Mouse (Mus musculus) CD4-positive, CD25-positive, alpha-beta regulatory T cell, adult 2 months (primary cell): ENCODE data around the gene Wnt9b.

Source experiments
- DNase-seq: peaks from one replicate; pipeline ENCODE4 v3.0.0-alpha.2; 2012; ENCODE audit warnings: low read depth, low spot score

Gene Wnt9b

DNA sequence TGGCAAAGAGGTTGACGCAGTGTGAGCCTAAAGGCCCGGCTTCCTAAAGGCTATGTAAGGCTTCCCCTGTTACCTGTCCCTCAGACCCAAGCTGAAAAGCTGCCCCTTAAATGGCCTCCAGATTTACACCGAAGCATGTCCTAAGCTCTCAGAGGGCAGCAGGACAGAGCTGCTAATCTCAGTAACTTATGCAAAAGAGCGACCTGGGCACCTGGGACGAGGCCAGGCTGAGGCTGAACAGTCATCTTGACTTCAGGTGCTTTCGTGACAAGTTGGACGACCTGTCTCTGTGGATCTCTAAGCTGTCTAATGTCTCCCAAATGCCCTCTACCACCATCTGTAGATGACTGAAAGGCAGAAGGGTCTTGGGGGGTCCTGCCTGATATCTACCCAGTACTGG is 17.3 kb downstream of the Wnt9b start:
- no peak for DNase-seq

DNA sequence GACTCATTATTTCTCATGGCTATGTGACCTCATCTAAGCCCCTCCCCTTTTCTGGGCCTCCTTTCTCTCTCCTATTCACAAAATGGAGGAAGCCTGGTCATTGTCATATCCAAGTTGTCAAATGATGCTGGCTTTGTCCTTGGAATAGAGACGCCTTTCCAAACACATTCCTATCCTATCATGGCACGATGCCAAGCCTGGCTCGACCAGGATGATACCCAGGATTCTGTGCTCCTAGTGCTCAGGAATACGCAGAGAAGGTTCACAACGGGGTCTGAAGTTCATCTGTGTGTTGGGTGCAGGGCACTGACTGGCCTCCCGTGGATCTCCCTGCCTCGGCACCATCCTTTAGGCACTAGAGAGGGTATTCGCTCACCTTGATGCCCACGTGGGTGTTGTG is 18.0 kb downstream of the Wnt9b start:
- DNase-seq, result no peak

DNA sequence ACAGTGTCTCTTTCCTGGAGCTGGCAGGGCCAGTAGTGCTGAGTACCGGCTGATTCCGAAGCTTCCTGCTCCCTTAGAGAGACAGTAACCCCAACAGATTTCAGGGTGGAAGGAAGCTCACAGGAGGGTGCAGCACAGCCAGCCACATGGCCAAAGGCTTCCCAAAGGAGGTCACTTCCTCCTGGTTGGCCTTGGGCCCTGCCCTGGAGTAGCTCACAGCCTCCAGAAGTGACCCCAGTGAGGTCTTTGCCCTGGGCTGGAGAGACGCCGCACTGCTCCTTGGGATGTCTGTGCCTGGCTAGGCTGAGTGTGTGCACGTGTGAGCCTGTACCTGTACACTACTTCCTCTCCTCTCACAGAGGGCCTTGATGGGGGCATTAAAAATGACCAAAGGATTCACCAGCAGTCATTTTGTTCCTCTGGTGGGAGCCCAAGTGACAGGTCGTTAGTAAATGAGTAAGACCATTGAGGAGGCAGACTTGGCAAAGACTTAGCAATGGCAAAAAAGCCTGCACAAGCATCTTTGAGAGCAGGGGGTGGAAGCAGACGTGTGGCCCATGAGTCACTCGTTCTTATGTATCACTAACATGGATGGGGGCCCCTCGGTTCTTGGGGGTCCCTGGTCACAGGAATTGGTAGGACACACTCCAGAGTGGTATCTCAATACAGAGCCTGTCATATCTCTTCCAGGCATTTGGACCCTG is 20.2 kb downstream of the Wnt9b start:
- no peak for DNase-seq

DNA sequence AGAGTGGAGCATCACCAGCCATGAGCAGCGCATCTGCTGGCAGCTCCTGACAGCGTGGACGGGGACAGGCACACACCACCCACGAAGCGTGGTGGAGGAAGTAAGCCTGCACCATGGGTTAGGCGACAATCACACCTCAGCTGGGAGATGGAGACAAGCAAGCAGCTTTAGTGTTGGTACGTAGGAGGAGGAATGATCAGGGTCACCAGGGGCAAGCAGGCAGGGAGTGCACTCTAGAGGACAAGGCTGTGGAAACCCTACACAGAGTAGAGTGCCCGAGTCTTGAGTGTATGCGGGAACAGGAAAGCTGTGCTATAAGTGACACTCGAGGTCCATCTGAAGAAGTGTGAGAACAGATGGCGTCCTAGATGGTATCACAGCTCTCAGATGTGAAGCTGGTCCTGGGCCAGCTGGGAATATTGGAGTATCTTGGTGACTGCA is 25.3 kb downstream of the Wnt9b start:
- no peak for DNase-seq

DNA sequence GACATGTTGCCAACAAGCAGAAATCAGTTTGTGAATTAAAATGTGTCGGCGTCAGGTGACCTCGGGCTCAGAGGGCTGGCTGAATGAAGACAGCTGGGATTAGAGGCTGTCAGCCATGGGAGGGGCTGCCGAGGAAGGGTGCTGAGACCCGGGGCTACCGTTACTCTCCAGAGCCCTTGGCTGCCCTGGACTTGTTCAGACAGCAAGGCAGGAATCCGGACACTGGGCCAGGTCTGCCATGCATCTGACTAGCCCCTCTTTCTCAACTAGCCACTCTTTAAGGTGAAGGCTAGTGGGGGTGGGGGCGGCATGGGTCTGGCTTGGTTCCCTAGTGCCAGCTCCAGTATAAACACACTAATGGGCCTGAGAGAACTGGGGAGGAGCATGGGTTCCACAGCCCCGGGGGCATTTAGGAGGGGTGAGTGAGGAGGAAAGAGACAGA is 27.6 kb downstream of the Wnt9b start:
- DNase-seq, result no peak

DNA sequence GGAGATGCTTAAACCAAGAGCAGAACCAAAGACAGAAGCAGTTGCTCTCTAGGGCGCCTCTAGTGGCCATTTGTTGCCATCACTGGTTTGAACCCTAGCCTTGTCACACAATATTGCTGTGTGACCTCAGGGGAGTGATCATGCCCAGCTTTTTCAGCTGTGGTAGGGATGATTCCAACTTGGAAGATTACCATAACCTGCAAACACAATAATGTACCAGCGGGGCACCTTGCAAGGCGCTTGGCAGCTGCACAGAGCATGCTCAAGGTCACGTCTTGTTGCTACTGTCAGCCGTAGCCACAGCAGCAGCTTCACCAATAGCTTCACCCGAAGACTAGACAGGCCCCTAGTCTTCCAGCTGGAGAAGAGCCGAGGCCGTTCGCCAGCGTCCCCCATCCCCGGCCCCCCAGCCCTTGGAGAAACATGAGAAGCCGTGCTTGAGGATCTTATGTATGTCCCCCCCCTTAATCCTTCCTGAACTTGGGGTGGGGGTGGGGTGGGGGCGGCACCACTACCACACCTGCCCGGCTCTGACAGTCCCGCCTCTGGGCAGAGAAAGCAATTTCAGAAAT is 28.1 kb downstream of the Wnt9b start:
- peak; percentile 40 for DNase-seq

DNA sequence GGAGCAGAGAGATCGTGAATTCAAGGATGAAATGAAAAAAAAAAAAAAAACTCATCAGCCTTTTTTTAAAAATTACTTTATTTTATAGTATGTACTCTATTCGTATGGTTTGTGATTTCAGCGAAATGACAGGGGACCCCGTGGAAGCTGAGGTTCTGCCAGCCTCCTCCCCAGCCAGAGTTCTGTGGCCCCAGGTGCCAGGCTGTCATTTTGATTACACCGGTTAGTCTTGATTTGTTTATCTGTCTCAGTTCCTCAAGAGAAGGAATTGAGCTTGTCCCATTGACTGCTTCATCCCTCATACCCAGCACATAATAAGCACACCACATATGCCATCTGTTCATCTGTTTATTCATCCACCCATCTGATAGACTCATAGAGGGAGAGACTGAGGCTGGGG is 30.2 kb downstream of the Wnt9b start:
- DNase-seq, result no peak

DNA sequence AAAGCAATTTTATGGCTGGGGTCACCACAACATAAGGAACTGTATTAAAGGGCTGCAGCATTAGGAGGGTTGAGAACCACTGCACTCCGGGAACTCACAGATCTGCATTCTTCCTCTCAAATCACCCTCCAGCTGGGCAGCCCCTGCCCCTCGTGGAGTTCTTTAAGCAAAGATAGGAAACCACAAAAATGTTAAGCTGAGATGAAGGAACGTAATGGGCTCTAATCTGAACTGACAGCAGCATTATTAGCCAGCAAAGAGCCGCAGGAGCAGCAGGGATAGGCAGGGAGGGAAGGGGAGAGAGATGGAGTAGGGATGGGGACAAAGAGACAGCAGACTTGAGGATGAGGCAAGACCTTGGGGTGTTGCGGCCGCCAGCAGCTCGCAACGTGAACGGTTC is 32.6 kb downstream of the Wnt9b start:
- DNase-seq, result no peak

DNA sequence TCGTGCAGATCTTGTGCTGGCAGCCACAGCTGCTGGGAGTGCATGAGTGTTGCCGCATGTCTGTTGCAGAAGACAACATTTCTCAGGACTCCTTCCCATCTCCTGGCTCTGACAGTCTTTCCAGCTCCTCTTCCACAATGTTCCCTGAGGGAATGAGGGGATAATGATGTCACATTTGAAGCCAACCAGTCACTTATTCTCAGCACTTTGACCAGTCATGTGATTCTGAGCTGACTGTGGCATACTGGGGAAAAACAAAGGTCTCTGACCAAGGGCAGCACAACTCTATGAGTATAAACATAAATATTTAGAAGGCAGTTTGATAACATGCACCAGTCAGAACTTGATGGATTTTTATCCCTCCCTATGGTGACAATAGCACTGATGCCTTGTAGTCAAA is 35.5 kb downstream of the Wnt9b start:
- no peak for DNase-seq

DNA sequence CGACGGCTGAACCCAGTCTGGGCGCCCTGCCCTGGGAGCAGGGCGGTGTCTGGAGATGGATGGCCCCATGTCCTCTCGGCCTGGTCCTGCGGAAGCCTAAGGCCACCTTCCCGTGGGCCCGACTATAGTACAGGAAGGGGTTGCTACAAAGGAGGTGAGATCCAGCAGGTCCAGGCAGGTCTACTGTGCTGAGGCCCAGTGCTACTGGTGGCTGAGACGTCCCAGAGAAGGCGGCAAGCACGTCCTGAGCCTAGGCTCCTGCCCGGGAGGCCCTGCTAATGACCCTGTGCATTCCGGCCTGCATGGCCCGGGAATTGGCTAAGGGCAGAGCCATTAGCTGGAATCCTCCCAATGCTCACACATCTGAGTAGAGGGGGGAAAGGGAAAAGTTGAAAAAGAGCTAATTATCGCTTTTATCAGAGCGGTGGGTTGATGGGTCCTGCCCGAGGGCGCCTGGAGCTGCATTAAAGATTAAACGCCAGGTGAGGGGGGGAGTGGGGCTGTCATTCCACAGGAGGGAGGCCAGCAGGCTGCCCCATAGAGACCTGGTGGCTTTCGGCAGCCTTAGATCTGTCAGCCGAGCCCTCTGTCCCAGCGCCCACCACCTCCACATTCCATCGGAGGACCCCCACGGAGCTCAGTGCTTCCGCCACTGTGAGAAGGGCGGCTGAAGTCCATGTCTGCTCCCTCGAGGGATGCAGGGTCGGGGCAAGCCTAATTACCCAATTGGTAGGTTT is 37.6 kb downstream of the Wnt9b start:
- DNase-seq, result no peak

DNA sequence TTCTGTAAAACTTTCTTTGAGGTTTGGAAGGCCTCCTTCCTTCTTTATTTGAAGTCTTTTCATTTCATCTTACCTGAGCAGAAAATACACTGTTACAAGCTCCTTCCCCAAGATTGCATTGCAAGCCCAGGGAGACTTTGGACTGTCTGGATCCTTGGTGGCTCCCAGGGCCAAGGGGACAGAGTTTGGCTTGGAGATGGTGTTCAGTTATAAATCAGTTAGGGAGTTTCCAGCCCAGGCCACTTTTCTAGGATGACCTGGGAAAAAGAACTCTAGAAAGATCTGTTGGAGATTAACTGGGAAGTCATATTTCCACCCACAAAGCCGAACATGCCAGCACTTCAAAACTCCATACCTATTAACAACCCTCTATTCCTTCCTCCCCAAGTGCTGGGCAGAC is 39.6 kb downstream of the Wnt9b start:
- no peak for DNase-seq

DNA sequence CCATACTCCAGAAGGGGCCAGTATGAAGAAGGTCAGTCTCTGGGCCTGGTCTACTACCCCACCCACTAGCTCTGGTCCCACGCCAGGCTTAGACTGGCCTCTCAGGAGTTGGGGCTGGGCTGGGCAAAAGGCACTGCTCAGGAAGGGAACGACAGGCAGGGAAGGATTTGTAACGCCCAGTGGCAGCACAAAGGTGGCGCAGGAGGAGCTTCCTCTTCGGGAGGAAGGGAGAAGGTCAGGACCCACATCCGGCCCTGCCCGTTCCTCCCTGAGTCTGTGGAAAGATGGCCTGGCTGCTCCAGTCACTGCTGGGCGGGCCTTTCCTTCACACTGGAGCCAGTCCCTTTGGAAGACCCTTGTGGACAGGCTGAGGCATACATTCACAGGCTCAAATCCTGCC is 42.6 kb downstream of the Wnt9b start:
- no peak for DNase-seq

DNA sequence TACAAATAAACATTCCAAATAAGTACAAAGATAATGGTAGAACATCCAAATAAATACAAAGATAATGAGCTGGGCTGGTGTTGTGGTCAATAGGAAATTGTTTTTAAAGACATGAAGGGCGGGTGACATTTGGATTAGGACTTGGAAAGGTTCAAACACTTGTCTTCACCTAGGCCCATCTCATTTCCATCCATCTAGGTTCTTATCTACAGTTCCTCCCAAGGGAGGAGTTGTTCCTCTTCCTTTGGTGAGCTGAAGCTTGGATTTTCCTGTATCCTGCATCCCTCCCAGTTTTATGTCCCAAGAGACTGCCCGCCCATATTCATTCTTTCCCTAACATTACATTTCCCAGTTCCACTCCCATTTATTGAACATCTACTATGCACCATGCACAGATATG is 51.4 kb downstream of the Wnt9b start:
- DNase-seq, result no peak

DNA sequence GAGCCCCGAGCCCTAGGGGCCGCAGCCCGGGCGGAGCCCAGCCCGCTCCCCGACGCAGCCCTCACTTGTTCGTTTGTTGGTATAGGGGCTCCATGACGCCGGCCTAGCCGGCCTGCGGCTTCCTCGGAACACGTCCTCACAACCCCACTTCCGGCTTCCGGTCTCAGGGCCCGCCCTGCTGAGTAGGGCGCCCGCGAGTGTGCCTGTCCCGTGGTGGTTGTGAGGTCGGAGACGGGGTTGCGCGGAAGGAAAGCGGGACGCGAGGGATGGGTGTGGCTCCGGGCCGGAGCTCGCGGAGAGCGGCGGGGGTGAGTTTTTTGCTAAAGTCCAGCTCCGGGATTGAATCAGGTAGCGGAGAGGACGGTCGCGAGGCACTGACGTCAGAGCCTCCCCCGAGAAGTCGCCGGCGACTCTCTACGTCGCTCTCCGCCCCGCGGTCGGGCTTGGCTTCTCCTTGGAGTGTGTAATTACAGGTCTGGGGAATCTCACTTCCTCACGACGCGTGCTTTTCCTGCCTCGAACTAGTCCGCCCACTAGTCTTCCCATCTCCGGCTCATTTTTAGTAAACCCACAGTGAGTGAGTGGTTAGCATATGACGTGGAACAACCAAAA is 52.0 kb downstream of the Wnt9b start, which contains the start of gene Gosr2:
Gosr2 (minus strand) TSS at position 334 of the 612 bp plus-strand sequence.
- peak; percentile 94 for DNase-seq

DNA sequence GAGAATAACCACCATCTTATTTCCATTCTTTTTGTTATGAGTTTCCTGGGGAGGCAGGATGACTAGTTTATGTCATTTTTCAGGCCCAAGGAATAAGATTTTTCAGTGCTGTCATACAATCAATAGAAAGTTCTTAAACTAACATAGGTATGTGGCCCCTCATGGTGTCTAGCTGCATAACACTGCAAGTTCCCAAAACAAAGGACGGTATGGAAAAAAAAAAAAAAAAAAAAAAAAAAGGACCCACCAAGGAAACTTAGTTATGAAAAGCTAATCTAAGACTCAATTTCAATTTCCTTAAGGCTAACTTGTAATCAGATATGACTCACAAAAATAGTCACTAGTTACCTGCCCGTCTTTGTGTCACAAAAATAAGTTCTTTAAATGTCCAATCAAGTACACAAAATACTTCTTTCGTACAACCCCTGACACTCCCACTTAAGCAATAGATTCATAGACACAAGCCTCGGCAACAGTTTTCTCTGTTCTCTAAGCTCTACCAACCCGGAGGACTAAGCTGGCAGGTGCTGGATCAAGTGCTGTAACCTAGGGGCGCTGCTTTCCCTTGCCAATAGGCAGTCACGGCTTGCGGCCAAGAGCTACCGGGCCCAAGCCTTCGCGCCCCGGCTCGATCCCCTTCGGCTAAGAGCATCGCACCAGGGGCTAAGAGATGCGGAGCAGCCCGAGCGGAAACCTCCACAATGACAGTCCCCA is 52.6 kb downstream of the Wnt9b start:
- DNase-seq, result no peak

DNA sequence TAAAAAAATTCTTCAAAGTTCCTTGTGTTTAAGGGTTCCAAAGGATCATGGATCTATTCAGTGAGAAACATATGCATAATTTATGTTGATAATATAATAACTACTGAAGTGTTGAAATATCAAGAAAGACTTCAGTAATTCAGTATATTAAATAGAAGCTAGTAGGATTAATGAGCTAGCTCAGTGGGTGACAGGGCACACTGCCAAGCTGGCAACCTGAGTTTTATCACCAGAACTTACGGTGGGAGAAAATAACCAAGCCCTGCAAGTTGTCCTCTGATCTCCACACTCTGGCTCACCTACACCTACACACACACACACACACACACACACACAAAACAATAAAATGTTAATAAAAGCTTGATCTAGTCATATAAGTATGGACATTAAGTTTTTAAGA is 56.4 kb downstream of the Wnt9b start:
- DNase-seq, result no peak

DNA sequence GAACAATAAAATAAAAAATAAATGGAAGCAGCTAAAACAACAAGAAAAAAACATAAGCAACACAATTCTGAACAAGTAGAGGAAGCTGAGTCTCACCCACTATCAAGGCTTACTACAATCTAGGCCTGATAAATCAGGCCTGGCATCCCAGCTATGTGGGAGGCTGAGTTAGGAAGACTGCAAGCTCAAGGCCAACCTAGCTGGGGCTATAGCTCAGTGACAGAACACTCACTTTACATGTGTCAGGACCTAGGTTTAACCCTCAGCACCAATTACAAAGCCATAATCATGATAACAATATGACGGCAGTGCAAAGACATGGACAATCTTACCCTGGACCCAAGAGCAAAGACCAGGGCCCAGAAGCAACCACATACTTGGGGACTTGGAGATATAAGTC is 58.6 kb downstream of the Wnt9b start:
- no peak for DNase-seq

DNA sequence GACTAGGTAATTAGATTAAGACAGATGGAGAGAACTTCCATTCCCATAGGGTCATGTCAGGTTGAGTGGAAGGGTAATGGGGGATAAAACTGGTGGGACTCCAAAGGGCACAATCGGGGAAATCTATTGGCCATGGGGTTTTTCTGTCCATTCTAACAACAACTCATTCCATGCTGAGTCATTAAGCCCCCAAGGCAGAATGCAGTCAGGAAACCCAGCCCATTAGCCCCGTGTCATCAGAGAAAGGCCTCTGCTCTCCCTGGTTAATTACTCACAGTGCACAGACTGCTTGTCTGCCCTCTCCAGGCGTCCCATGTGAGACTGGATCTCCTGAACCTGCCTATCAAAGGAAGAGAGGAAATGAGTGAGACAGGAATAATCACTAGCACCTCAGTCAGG is 60.6 kb downstream of the Wnt9b start:
- DNase-seq, result no peak

DNA sequence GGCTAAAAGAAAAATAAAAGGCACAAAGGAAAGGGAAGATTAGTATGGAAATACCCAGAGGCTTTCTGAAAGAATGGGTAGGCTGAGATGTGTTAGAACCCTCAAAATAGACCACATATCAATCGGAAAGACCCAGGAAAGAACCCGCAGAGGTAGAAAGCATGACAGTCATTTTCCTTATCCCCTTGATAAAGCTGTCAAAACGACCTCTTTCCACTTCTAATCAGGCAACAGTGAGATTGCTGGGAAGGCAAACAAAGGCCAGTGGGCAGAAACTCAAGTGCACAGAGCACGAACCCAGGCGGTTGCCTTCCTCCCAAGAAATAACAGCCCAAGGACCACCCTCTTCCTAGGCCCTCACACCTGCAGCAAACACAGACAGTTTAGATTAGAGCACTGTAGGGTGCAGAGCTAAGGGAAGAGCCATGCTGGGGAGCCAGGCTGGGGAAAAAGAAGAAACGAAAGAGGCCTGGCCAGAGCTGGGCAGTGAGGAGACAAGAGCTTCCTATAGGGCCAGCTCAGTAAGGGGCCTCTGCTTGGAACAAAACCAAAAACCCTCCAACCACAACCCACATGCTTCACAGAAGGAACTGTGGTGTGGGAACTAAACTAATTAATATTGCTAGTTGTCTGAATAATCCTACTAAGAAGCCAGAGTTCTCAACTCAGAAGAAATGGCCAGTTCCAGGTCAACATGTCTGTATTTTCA is 61.2 kb downstream of the Wnt9b start:
- no peak for DNase-seq

DNA sequence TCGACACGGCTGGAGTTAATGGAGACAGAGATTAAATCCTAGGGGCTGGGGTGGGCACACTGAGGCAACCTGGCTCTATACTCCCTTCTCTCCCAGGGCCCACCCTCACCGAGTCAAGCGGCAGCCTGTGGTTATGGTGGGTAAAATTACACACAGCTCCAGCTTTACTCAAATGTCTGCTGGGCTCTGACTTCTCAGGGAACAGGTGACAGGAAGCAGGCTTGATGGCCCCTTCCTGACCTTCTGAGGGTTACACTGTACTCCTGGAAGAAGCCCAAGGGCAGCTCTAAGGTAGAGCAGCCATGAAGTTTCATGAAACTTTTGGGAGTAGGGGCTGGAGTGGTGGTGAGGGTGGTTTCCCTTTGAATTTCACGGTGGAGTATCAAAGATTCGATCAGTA is 62.9 kb downstream of the Wnt9b start:
- DNase-seq, result no peak

DNA sequence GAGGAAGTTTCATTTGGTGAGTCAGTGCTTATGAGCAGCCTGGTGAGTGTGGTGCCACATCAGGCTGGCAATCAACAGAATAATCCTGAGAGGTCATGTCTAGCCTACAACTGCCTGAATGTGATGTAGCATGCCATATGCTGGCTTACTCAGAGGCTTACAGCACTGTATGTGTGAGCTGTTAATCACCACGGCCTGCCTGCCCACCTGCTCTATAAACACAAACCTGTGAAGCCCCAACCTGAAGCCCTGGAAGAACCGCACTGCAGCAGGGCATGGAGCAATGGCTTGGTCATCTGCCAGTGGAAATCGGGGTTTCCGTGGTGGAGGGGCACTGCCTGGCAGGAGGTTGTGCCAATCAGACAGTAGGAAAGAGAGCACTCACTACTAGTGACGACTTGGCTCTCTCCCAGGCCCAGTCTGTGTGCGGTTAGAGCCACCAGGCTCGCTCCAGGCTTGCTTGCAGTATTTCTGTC is 64.3 kb downstream of the Wnt9b start:
- DNase-seq, result no peak
